Mouse (Mus musculus) midbrain, embryonic 14.5 days (tissue): ENCODE results near the gene Tada2b. TPM values are rescaled to one million over a fixed set of nuclear protein-coding genes. Genes with fewer than 3 reads are reported as not detected.

Experiments used
- ATAC-seq: fragments of 200-750 bp; cut with Nextera tagmentation; 2 replicates; pipeline ENCODE4 v1.8.0; 2017; ENCODE audit warnings: moderate number of reproducible peaks, moderate library complexity; ENCODE audit not compliant: low FRiP score, low TSS enrichment
- DNase-seq: peaks from one replicate; pipeline ENCODE4 v3.0.0-alpha.2; 2015
- H3K27ac ChIP-seq: fragments of 300-500 bp; sonication (generic); replicated peaks from 2 replicates; pipeline ENCODE4 v1.5.1; 2014; ENCODE audit warnings: mild to moderate bottlenecking, low read depth, low read length, moderate library complexity
- H3K27me3 ChIP-seq: fragments of 300-500 bp; sonication (generic); 2 replicates; pipeline ENCODE4 v1.6.1; 2014; ENCODE audit warnings: low read length, control low read depth, mixed read lengths; ENCODE audit not compliant: control insufficient read depth, insufficient read depth
- H3K36me3 ChIP-seq: fragments of 300-500 bp; sonication (generic); 2 replicates; pipeline ENCODE4 v1.6.1; 2014; ENCODE audit warnings: low read length, control low read depth; ENCODE audit not compliant: control insufficient read depth, insufficient read depth
- H3K4me1 ChIP-seq: fragments of 300-500 bp; sonication (generic); 2 replicates; pipeline ENCODE4 v1.6.1; 2014; ENCODE audit warnings: mild to moderate bottlenecking, antibody characterized with exemption, low read length, control low read depth; ENCODE audit not compliant: control insufficient read depth, insufficient read depth
- H3K4me2 ChIP-seq: fragments of 300-500 bp; sonication (generic); 2 replicates; pipeline ENCODE4 v1.6.1; 2014; ENCODE audit warnings: mild to moderate bottlenecking, low read length, moderate library complexity
- H3K4me3 ChIP-seq: fragments of 300-500 bp; sonication (generic); replicated peaks from 2 replicates; pipeline ENCODE4 v1.5.1; 2014; ENCODE audit warnings: low read depth, low read length
- H3K9ac ChIP-seq: fragments of 300-500 bp; sonication (generic); replicated peaks from 2 replicates; pipeline ENCODE4 v1.6.1; 2014; ENCODE audit warnings: mild to moderate bottlenecking, low read length, moderate library complexity
- H3K9me3 ChIP-seq: fragments of 300-500 bp; sonication (generic); 2 replicates; pipeline ENCODE4 v1.6.1; 2016; ENCODE audit warnings: low read length, control low read depth, mixed read lengths; ENCODE audit not compliant: control insufficient read depth
- WGBS: fragments of 180-500 bp; shearing (Covaris S2); extraction: QIAGEN DNeasy Blood & Tissue Kit; methylation state at CpG from one replicate; pipeline ENCODE4 v1.1.7; 2014; 5-methylcytosine and 5-hydroxymethylcytosine counted together
- polyA plus RNA-seq: library from polyadenylated mRNA; unstranded; fragments of >200 nt; fragmentation: Nextera tagmentation; extraction: Ambion mirVana; gene quantifications from 2 replicates; pipeline ENCODE4 v1.2.1, GENCODE M21; 2014

Gene Tada2b
- polyA plus RNA-seq: 7.0 and 7.1 TPM in 2 replicates

GRCm38 (mm10) chr5:36484171-36484990, at the start of gene Tada2b, which contains the start of gene Ccdc96:
Tada2b (minus strand) TSS chr5:36484285.
Ccdc96 (plus strand) TSS chr5:36484588.
- peak within 1 kb of the TSS; percentile 96 for H3K4me2 ChIP-seq
- under 1% methylated on average over 97 of the region's 97 CpGs for WGBS
- DNase-seq: peak; percentile 100
- peaks cover 29% of the 10 kb centered on the region for H3K4me1 ChIP-seq
- ATAC-seq: peak; percentile 99
- H3K4me3 ChIP-seq: peak within 1 kb of the TSS; percentile 91
- no peaks in the 10 kb centered on the region for H3K27me3 ChIP-seq
- H3K36me3 ChIP-seq: no peaks in the 10 kb centered on the region; the same call in 1 of the 2 replicates
- peak within 1 kb of the TSS; percentile 83 for H3K27ac ChIP-seq
- H3K9ac ChIP-seq: peak within 1 kb of the TSS; percentile 86
- no peaks in the 10 kb centered on the region for H3K9me3 ChIP-seq

- Histone ChIP-seq H3K9ac (peak overlapping the region; percentile 88), H3K9me3 (no peaks in the 10 kb centered on the region), H3K27me3 (no peaks in the 10 kb centered on the region), H3K4me3 (peak overlapping the region; percentile 85), H3K4me1 (peaks cover 13% of the 10 kb centered on the region), H3K27ac (peak overlapping the region; percentile 89), H3K36me3 (no peaks in the 10 kb centered on the region; the same call in none of the 2 replicates), H3K4me2 (peak overlapping the region; percentile 87)
- WGBS: under 1% methylated on average over 28 of the region's 28 CpGs
- peak; percentile 95 for ATAC-seq
- peak; percentile 95 for DNase-seq
Measured at GRCm38 (mm10) chr5:36530129-36530751, 46.2 kb upstream of the Tada2b start.

- peak; percentile 11 for DNase-seq
Measured at GRCm38 (mm10) chr5:36529698-36530097, 45.6 kb upstream of the Tada2b start.

GRCm38 (mm10) chr5:36526921-36527320, 42.8 kb upstream of the Tada2b start:
- Histone ChIP-seq H3K9ac (no peak overlapping the region), H3K27ac (no peak overlapping the region), H3K4me1 (peaks cover 13% of the 10 kb centered on the region), H3K27me3 (no peaks in the 10 kb centered on the region), H3K4me3 (no peak overlapping the region), H3K4me2 (no peak overlapping the region), H3K36me3 (peaks cover 17% of the 10 kb centered on the region), H3K9me3 (no peaks in the 10 kb centered on the region)
- 83% methylated on average over 2 of the region's 2 CpGs for WGBS
- no peak for ATAC-seq
- DNase-seq: no peak

More at GRCm38 (mm10) chr5:36529698-36530097, 45.6 kb upstream of the Tada2b start:
- peaks cover 13% of the 10 kb centered on the region for H3K4me1 ChIP-seq
- H3K27ac ChIP-seq: peak overlapping the region; percentile 89
- H3K4me3 ChIP-seq: peak overlapping the region; percentile 85
- peak overlapping the region; percentile 88 for H3K9ac ChIP-seq
- peak overlapping the region; percentile 87 for H3K4me2 ChIP-seq
- H3K27me3 ChIP-seq: no peaks in the 10 kb centered on the region
- no peaks in the 10 kb centered on the region; the same call in none of the 2 replicates for H3K36me3 ChIP-seq
- 8% methylated on average over 5 of the region's 5 CpGs for WGBS
- ATAC-seq: no peak
- H3K9me3 ChIP-seq: no peaks in the 10 kb centered on the region

- ATAC-seq (no peak), DNase-seq (peak; percentile 20)
- no peaks in the 10 kb centered on the region for H3K27me3 ChIP-seq
Measured at GRCm38 (mm10) chr5:36526274-36526673, 42.2 kb upstream of the Tada2b start.

GRCm38 (mm10) chr5:36525216-36525615, 41.1 kb upstream of the Tada2b start:
- H3K27me3 ChIP-seq: no peaks in the 10 kb centered on the region
- no peak for DNase-seq
- no peak for ATAC-seq
- no peak overlapping the region for H3K27ac ChIP-seq
- no peak overlapping the region for H3K4me3 ChIP-seq
- peaks cover 34% of the 10 kb centered on the region for H3K36me3 ChIP-seq
- no peak overlapping the region for H3K4me2 ChIP-seq
- WGBS: 64% methylated on average over 2 of the region's 2 CpGs
- peaks cover 13% of the 10 kb centered on the region for H3K4me1 ChIP-seq
- no peaks in the 10 kb centered on the region for H3K9me3 ChIP-seq
- no peak overlapping the region for H3K9ac ChIP-seq

More at GRCm38 (mm10) chr5:36526274-36526673, 42.2 kb upstream of the Tada2b start:
- Histone ChIP-seq H3K36me3 (peaks cover 23% of the 10 kb centered on the region), H3K4me3 (no peak overlapping the region), H3K9ac (no peak overlapping the region), H3K27ac (no peak overlapping the region), H3K4me2 (no peak overlapping the region), H3K4me1 (peaks cover 13% of the 10 kb centered on the region), H3K9me3 (no peaks in the 10 kb centered on the region)
- 87% methylated on average over 5 of the region's 5 CpGs for WGBS

- DNase-seq: no peak
Measured at GRCm38 (mm10) chr5:36523219-36523703, 39.2 kb upstream of the Tada2b start.

GRCm38 (mm10) chr5:36522782-36523181, 38.7 kb upstream of the Tada2b start:
- H3K9ac ChIP-seq: no peak overlapping the region
- H3K4me1 ChIP-seq: 0 out of 2 replicates have a peak, but pooled peaks cover 2% of the 10 kb centered on the region
- H3K36me3 ChIP-seq: peaks cover 58% of the 10 kb centered on the region
- H3K27me3 ChIP-seq: no peaks in the 10 kb centered on the region
- ATAC-seq (no peak), DNase-seq (no peak)
- H3K4me2 ChIP-seq: no peak overlapping the region
- H3K9me3 ChIP-seq: no peaks in the 10 kb centered on the region
- 83% methylated on average over 2 of the region's 2 CpGs for WGBS
- no peak overlapping the region for H3K27ac ChIP-seq
- no peak overlapping the region for H3K4me3 ChIP-seq

More at GRCm38 (mm10) chr5:36523219-36523703, 39.2 kb upstream of the Tada2b start:
- peaks cover 53% of the 10 kb centered on the region for H3K36me3 ChIP-seq
- H3K4me1 ChIP-seq: 0 out of 2 replicates have a peak, but pooled peaks cover 2% of the 10 kb centered on the region
- whole genome bisulfite sequencing: 77% methylated on average over 5 of the region's 5 CpGs
- no peak for ATAC-seq
- H3K9ac ChIP-seq: no peak overlapping the region
- H3K4me3 ChIP-seq: no peak overlapping the region
- H3K4me2 ChIP-seq: no peak overlapping the region
- H3K9me3 ChIP-seq: no peaks in the 10 kb centered on the region
- H3K27ac ChIP-seq: no peak overlapping the region
- no peaks in the 10 kb centered on the region for H3K27me3 ChIP-seq
